Mouse (Mus musculus) hindbrain, embryonic 10.5 days (tissue): ENCODE measurements at regions not wholly inside any gene's neighbourhood (a gene's known extent, or its start where the extent isn't known, plus 50 kb on each side); places are given as distances from the start of the nearest gene placed in this dataset.

Source experiments
- DNase-seq: peaks from one replicate; pipeline ENCODE4 v3.0.0-alpha.2; 2017; ENCODE audit warnings: low spot score
- H3K27ac ChIP-seq: fragments of 300-500 bp; sonication (generic); 2 replicates; pipeline ENCODE4 v1.5.1; 2016; ENCODE audit warnings: mild to moderate bottlenecking, moderate library complexity
- H3K27me3 ChIP-seq: fragments of 300-500 bp; sonication (generic); 2 replicates; pipeline ENCODE4 v1.6.1; 2016; ENCODE audit warnings: mild to moderate bottlenecking; ENCODE audit not compliant: poor library complexity, insufficient read depth, severe bottlenecking
- H3K36me3 ChIP-seq: fragments of 300-500 bp; sonication (generic); 2 replicates; pipeline ENCODE4 v1.6.1; 2016; ENCODE audit warnings: mild to moderate bottlenecking, moderate library complexity
- H3K4me1 ChIP-seq: fragments of 300-500 bp; sonication (generic); replicated peaks from 2 replicates; pipeline ENCODE4 v1.6.1; 2016; ENCODE audit warnings: mild to moderate bottlenecking
- H3K4me3 ChIP-seq: fragments of 300-500 bp; sonication (generic); 2 replicates; pipeline ENCODE4 v1.5.1; 2016; ENCODE audit warnings: mild to moderate bottlenecking, moderate library complexity
- H3K9me3 ChIP-seq: fragments of 300-500 bp; sonication (generic); 2 replicates; pipeline ENCODE4 v1.6.1; 2016; ENCODE audit warnings: mild to moderate bottlenecking, moderate library complexity
- WGBS: fragments of 180-500 bp; shearing (Covaris S2); methylation state at CpG from one replicate; pipeline ENCODE4 v1.1.7; 2016; 5-methylcytosine and 5-hydroxymethylcytosine counted together

- DNase-seq: no peak
- WGBS: 68% methylated on average over 19 of the region's 19 CpGs
- Histone ChIP-seq H3K4me1 (peaks cover 12% of the 10 kb centered on the region), H3K27ac (peak overlapping the region; percentile 77), H3K27me3 (no peaks in the 10 kb centered on the region; the same call in 1 of the 2 replicates), H3K36me3 (no peaks in the 10 kb centered on the region), H3K9me3 (peaks cover 4% of the 10 kb centered on the region; the same call in 1 of the 2 replicates), H3K4me3 (no peak overlapping the region)
These were observed 52.3 kb upstream of the Atrnl1 start for GRCm38 (mm10) chr19:57558420-57558967.

GRCm38 (mm10) chr19:57560757-57561156, 50.1 kb upstream of the Atrnl1 start:
- Histone ChIP-seq H3K9me3 (peaks cover 4% of the 10 kb centered on the region; the same call in 1 of the 2 replicates), H3K27me3 (no peaks in the 10 kb centered on the region; the same call in 1 of the 2 replicates), H3K4me3 (no peak overlapping the region), H3K4me1 (peaks cover 12% of the 10 kb centered on the region), H3K36me3 (no peaks in the 10 kb centered on the region), H3K27ac (no peak overlapping the region)
- WGBS: 52% methylated on average over 3 of the region's 3 CpGs
- no peak for DNase-seq
